Mouse (Mus musculus) MEL (cell line): Measurements from ENCODE around the gene Baz2a. TPM values are rescaled to one million over a fixed set of nuclear protein-coding genes. Genes with fewer than 3 reads are reported as not detected.

Experiments
- DNase-seq: peaks from one replicate; pipeline ENCODE4 v3.0.0; 2011; ENCODE audit warnings: low read depth, low spot score
- H3K27ac ChIP-seq: 2 replicates; pipeline ENCODE4 v1.5.1; 2012; ENCODE audit warnings: low read depth, mild to moderate bottlenecking, control low read depth, low read length, moderate library complexity; ENCODE audit not compliant: control insufficient read depth
- H3K27me3 ChIP-seq, 2 experiments: fragments of 150-350 bp in 1 of 2; sonication (generic) in 1 of 2; 2 replicates each; pipeline ENCODE4 v1.6.1; 2012; ENCODE audit warnings: low read length in 2 of 2, mild to moderate bottlenecking in 2 of 2, improper control_type of control experiment in 1 of 2, moderate library complexity in 1 of 2; ENCODE audit not compliant: insufficient read depth in 2 of 2, control insufficient read depth in 1 of 2
- H3K36me3 ChIP-seq, 2 experiments: 2 replicates each; pipeline ENCODE4 v1.6.1; 2012 to 2014; ENCODE audit warnings: low read length in 2 of 2, improper control_type of control experiment in 1 of 2, inconsistent platforms in 1 of 2, mild to moderate bottlenecking in 1 of 2; ENCODE audit not compliant: insufficient read depth in 2 of 2, control insufficient read depth in 1 of 2
- H3K4me1 ChIP-seq, 2 experiments: fragments of 150-350 bp in 1 of 2; sonication (generic) in 1 of 2; 2 replicates each; pipeline ENCODE4 v1.6.1; 2012; ENCODE audit warnings: low read length in 2 of 2, improper control_type of control experiment in 1 of 2, mild to moderate bottlenecking in 1 of 2; ENCODE audit not compliant: insufficient read depth in 2 of 2, control insufficient read depth in 1 of 2
- H3K4me3 ChIP-seq, 2 experiments: fragments of 150-350 bp in 1 of 2; sonication (generic) in 1 of 2; 2 replicates each; pipeline ENCODE4 v1.5.1; 2012; ENCODE audit warnings: low read depth in 2 of 2, low read length in 2 of 2, mild to moderate bottlenecking in 2 of 2, moderate library complexity in 2 of 2, control low read depth in 1 of 2, improper control_type of control experiment in 1 of 2; ENCODE audit not compliant: control insufficient read depth in 1 of 2, insufficient read depth in 1 of 2
- H3K79me2 ChIP-seq: 2 replicates; pipeline ENCODE4 v1.6.1; 2012; ENCODE audit warnings: mild to moderate bottlenecking, low read length, moderate library complexity; ENCODE audit not compliant: control insufficient read depth, poor library complexity, insufficient read depth
- H3K9ac ChIP-seq: 2 replicates; pipeline ENCODE4 v1.6.1; 2012; ENCODE audit warnings: low read depth, mild to moderate bottlenecking, control low read depth, low read length, moderate library complexity; ENCODE audit not compliant: control insufficient read depth, poor library complexity, severe bottlenecking
- H3K9me3 ChIP-seq: fragments of 150-350 bp; sonication (generic); replicated peaks from 2 replicates; pipeline ENCODE4 v1.6.1; 2012; ENCODE audit warnings: mild to moderate bottlenecking, low read length, improper control_type of control experiment, moderate library complexity; ENCODE audit not compliant: insufficient read depth
- BHLHE40 ChIP-seq: IDR thresholded peaks from 2 replicates; pipeline ENCODE4 v1.6.1; 2012; ENCODE audit warnings: low read depth, mild to moderate bottlenecking, inconsistent platforms, low read length, improper control_type of control experiment, borderline replicate concordance
- CHD2 ChIP-seq: IDR thresholded peaks from 2 replicates; pipeline ENCODE4 v1.6.1; 2011; ENCODE audit warnings: low read length, improper control_type of control experiment
- E2F4 ChIP-seq: IDR thresholded peaks from 2 replicates; pipeline ENCODE4 v1.6.1; 2011; ENCODE audit warnings: low read depth, low read length, improper control_type of control experiment, borderline replicate concordance
- ELF1 ChIP-seq: IDR thresholded peaks from 2 replicates; pipeline ENCODE4 v1.6.1; 2014; ENCODE audit warnings: low read depth, mild to moderate bottlenecking, inconsistent platforms, low read length, improper control_type of control experiment, moderate library complexity
- GABPA ChIP-seq: IDR thresholded peaks from 2 replicates; pipeline ENCODE4 v1.6.1; 2012; ENCODE audit warnings: low read depth, mild to moderate bottlenecking, inconsistent platforms, low read length, improper control_type of control experiment, moderate library complexity
- HCFC1 ChIP-seq: IDR thresholded peaks from 2 replicates; pipeline ENCODE4 v1.6.1; 2012; ENCODE audit warnings: low read depth, mild to moderate bottlenecking, inconsistent platforms, low read length, improper control_type of control experiment, moderate library complexity
- MEF2A ChIP-seq: IDR thresholded peaks from 2 replicates; pipeline ENCODE4 v1.6.1; 2014; ENCODE audit warnings: low read depth, mild to moderate bottlenecking, inconsistent platforms, low read length, improper control_type of control experiment; ENCODE audit not compliant: poor library complexity, insufficient replicate concordance, severe bottlenecking; ENCODE audit errors: extremely low read depth
- NRF1 ChIP-seq: IDR thresholded peaks from 2 replicates; pipeline ENCODE4 v1.6.1; 2014; ENCODE audit warnings: low read depth, mild to moderate bottlenecking, inconsistent platforms, low read length, improper control_type of control experiment, moderate library complexity; ENCODE audit not compliant: poor library complexity, insufficient read depth, severe bottlenecking
- POLR2A ChIP-seq, 2 experiments: IDR thresholded peaks; 2 replicates each; pipeline ENCODE4 v1.6.1; 2011 to 2012; ENCODE audit warnings: low read length in 2 of 2, mild to moderate bottlenecking in 2 of 2, control low read depth in 1 of 2, improper control_type of control experiment in 1 of 2, low read depth in 1 of 2, moderate library complexity in 1 of 2; ENCODE audit not compliant: control insufficient read depth in 1 of 2, insufficient read depth in 1 of 2, poor library complexity in 1 of 2
- POLR2AphosphoS2 ChIP-seq: IDR thresholded peaks from 2 replicates; pipeline ENCODE4 v1.6.1; 2011; ENCODE audit warnings: low read length, improper control_type of control experiment
- RCOR1 ChIP-seq: IDR thresholded peaks from 2 replicates; pipeline ENCODE4 v1.6.1; 2012; ENCODE audit warnings: low read depth, mild to moderate bottlenecking, inconsistent platforms, low read length, improper control_type of control experiment
- SIN3A ChIP-seq: IDR thresholded peaks from 2 replicates; pipeline ENCODE4 v1.6.1; 2012; ENCODE audit warnings: low read length, improper control_type of control experiment, inconsistent platforms
- TAL1 ChIP-seq: IDR thresholded peaks from 2 replicates; pipeline ENCODE4 v1.6.1; 2012; ENCODE audit warnings: mild to moderate bottlenecking, inconsistent platforms, low read length, moderate library complexity, mixed read lengths
- USF2 ChIP-seq, 2 experiments: IDR thresholded peaks; 2 replicates each; pipeline ENCODE4 v1.6.1; 2011 to 2012; ENCODE audit warnings: improper control_type of control experiment in 2 of 2, low read length in 2 of 2, borderline replicate concordance in 1 of 2, inconsistent platforms in 1 of 2, low read depth in 1 of 2, mild to moderate bottlenecking in 1 of 2; ENCODE audit not compliant: insufficient read depth in 1 of 2
- ZC3H11A ChIP-seq: IDR thresholded peaks from 2 replicates; pipeline ENCODE4 v1.6.1; 2012; ENCODE audit warnings: low read depth, mild to moderate bottlenecking, inconsistent platforms, low read length, improper control_type of control experiment
- ZMIZ1 ChIP-seq: IDR thresholded peaks from 2 replicates; pipeline ENCODE4 v1.6.1; 2012; ENCODE audit warnings: low read depth, mild to moderate bottlenecking, inconsistent platforms, low read length, improper control_type of control experiment, moderate library complexity
- polyA plus RNA-seq, 2 experiments: library from polyadenylated mRNA; stranded (reverse) in 1 of 2; unstranded in 1 of 2; fragments of >175 nt in 1 of 2; fragments of >200 nt in 1 of 2; gene quantifications; 2 replicates each; pipeline versions ENCODE4 v1.2.1 to v1.2.4; 2012; ENCODE audit warnings: low replicate concordance in 2 of 2, low read depth in 1 of 2; ENCODE audit not compliant: insufficient read length in 2 of 2, insufficient read depth in 1 of 2, missing spikeins in 1 of 2
- total RNA-seq: library from RNA; depleted of rRNA; stranded (reverse); fragments of 300-350 nt; gene quantifications from 2 replicates; pipeline ENCODE4 v1.2.3, GENCODE M21; 2012

Baz2a gene
- total and polyA plus RNA-seq, 3 experiments, result 5.5 to 46.0 (median 33.8) TPM

DNA sequence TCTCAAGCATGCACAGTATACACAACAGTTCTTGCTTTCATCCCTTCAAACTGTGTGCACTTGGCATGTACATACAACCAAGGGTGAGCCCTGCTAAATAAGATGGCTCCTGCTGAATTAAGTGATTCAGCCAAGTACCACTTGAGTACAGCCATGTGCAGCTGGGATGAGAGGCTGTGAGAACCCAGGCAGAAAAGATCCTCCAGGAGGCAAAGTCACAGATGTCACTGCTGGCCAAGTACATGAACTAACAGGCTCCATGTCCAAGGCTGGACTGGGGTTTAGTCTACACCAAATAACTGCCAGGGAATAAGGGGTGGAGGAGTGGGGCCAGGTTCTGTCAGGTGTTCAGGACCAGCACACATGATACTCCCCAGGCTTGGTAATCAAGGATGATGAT lies 40.4 kb downstream of the Baz2a start:
- TF ChIP-seq CHD2 (no peak), ZMIZ1 (no peak), HCFC1 (no peak), MEF2A (no peak), USF2 (IDR thresholded peaks at IDR 0.05; ENCODE audit: borderline replicate concordance in 1 of 2, insufficient read depth in 1 of 2, low read depth in 1 of 2, low read length in 2 of 2) (no peak), RCOR1 (no peak), GABPA (no peak), SIN3A (no peak), TAL1 (no peak), POLR2A (IDR thresholded peaks at IDR 0.05; ENCODE audit: control insufficient read depth in 1 of 2, insufficient read depth in 1 of 2, low read depth in 1 of 2, low read length in 2 of 2, poor library complexity in 1 of 2) (no peak), E2F4 (no peak), POLR2AphosphoS2 (no peak), BHLHE40 (no peak), NRF1 (no peak)
- DNase-seq, result no peak

DNA sequence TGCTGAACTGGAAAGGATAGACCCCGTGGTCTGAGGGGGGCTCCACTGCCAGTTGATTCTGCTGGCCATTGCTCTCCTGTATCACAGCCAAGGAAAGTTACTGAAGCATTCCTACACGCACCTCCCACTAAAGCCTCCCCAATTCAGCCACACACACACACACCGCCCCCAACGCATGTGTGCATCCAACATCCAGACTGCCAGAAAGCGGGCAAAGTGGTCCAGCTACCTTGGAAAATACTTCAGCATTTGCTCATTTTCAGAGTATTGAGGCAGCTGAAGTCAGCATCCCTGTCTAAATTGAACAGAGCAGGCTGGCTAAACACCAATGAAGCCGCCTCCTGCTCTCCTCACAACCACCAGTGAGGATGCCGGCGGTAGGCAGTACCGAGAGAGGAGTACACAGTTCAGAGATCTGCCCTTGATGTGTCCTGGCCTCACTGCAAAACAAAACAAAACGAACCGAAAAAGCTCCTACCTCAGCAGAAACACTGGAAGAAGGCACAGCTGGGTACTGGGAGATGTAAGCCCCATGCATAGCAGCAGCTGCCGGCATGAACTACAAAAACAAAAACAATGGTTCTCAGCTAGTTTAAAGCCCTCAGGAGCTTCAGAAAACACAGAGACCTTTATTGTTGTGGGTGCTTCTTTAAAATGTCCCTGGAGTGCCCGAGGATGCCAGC lies 42.4 kb downstream of the Baz2a start:
- Histone ChIP-seq H3K36me3 (0 out of 4 replicates have a peak, but pooled peaks cover 0 to 2% of the 10 kb centered on the region in 2 experiments), H3K9ac (no peak overlapping the region), H3K79me2 (no peaks in the 10 kb centered on the region), H3K9me3 (no peaks in the 10 kb centered on the region), H3K27ac (no peak overlapping the region), H3K4me3 (no peak overlapping the region), H3K4me1 (no peaks in the 10 kb centered on the region), H3K27me3 (no peaks in the 10 kb centered on the region)
- TF ChIP-seq ELF1, result no peak
- TF ChIP-seq NRF1, result no peak
- no peak for TF ChIP-seq ZC3H11A
- no peak for DNase-seq

More for the DNA sequence above, 40.4 kb downstream of the Baz2a start:
- H3K9ac ChIP-seq, result no peak overlapping the region
- no peaks in the 10 kb centered on the region for H3K9me3 ChIP-seq
- H3K27me3 ChIP-seq, result no peaks in the 10 kb centered on the region
- H3K4me1 ChIP-seq, result no peaks in the 10 kb centered on the region
- H3K36me3 ChIP-seq, result 0 out of 4 replicates have a peak, but pooled peaks cover 0 to 2% of the 10 kb centered on the region in 2 experiments
- H3K27ac ChIP-seq, result no peak overlapping the region
- H3K79me2 ChIP-seq, result no peaks in the 10 kb centered on the region
- no peak overlapping the region for H3K4me3 ChIP-seq
